Comparison of ENCODE assay signal across 8 mouse cellular contexts in the genomic region with DNA sequence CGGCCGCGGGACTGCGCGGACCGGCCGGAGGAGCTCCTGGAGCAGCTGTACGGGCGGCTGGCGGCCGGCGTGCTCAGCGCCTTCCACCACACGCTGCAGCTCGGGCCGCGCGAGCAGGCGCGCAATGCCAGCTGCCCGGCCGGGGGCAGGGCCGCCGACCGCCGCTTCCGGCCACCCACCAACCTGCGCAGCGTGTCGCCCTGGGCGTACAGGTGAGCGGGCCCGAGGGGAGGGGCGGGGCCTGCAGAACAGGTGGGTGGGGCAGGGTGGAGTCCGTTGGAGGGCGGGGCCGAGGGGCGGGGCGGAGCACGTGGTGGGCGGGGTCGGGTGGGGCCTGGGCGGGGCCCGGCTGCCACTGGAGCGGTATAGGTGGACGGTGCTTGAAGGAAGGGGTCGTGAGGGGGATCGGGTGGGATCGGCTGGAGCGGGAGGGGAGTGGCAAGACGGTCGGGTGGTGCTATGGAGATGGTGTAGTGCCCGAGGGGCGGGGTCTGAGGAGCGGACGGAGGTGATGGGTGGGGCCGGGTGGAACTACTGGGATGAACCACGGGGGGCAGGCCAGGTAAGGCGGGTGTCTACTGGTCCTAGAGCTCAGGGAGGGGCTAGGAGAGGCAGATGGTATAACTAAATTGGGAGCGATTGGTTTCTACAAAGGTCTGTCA. TPM values are rescaled to one million over a fixed set of nuclear protein-coding genes. Genes with fewer than 3 reads are reported as not detected.
DNase-seq lines count a peak whose midpoint lies in the region; ATAC-seq and TF ChIP-seq lines count a peak whose summit lies in the region.

No protein-coding gene starts in this region.

- no peaks in the 10 kb centered on the region for H3K79me2 ChIP-seq in liver, adult 2 months (ENCODE audit: control insufficient read depth, insufficient read depth, low read length)

- H3K9me3 ChIP-seq in embryonic facial prominence, embryonic 11.5 days (replicated peaks; ENCODE audit: control insufficient read depth, low read length), result no peaks in the 10 kb centered on the region
- H3K9me3 ChIP-seq in heart, embryonic 10.5 days, result no peaks in the 10 kb centered on the region
- H3K9me3 ChIP-seq in kidney, embryonic 15.5 days (replicated peaks), result no peaks in the 10 kb centered on the region
- H3K9me3 ChIP-seq in midbrain, postnatal 0 days (ENCODE audit: low read length), result no peaks in the 10 kb centered on the region

- H3K4me3 ChIP-seq in embryonic facial prominence, embryonic 11.5 days (ENCODE audit: low read depth, low read length), result peak overlapping the region; percentile 72
- peak overlapping the region; percentile 92 for H3K4me3 ChIP-seq in heart, embryonic 10.5 days
- peak overlapping the region; percentile 82 for H3K4me3 ChIP-seq in kidney, embryonic 15.5 days (replicated peaks)
- H3K4me3 ChIP-seq in liver, adult 2 months (ENCODE audit: insufficient read depth, low read depth, low read length), result peak overlapping the region; percentile 62
- H3K4me3 ChIP-seq in midbrain, postnatal 0 days (ENCODE audit: low read depth, low read length), result peak overlapping the region; percentile 81

- ATAC-seq in embryonic facial prominence, embryonic 11.5 days (replicated peaks; ENCODE audit: insufficient number of reproducible peaks, low FRiP score, low TSS enrichment, low read depth), result peak; percentile 87
- ATAC-seq in kidney, embryonic 15.5 days (replicated peaks; ENCODE audit: low FRiP score), result peak; percentile 93
- peak; percentile 82 for ATAC-seq in midbrain, postnatal 0 days (ENCODE audit: low FRiP score)

- H3K36me3 ChIP-seq in embryonic facial prominence, embryonic 11.5 days (replicated peaks; ENCODE audit: control insufficient read depth, insufficient read depth, low read depth, low read length), result no peaks in the 10 kb centered on the region
- H3K36me3 ChIP-seq in heart, embryonic 10.5 days, result no peaks in the 10 kb centered on the region
- H3K36me3 ChIP-seq in kidney, embryonic 15.5 days, result no peaks in the 10 kb centered on the region
- H3K36me3 ChIP-seq in liver, adult 2 months (ENCODE audit: control insufficient read depth, insufficient read depth, low read length), result no peaks in the 10 kb centered on the region
- no peaks in the 10 kb centered on the region for H3K36me3 ChIP-seq in midbrain, postnatal 0 days (ENCODE audit: insufficient read depth, low read length)

- peak; percentile 69 to 73 for DNase-seq in urinary bladder, adult 18-20 months (ENCODE audit: low spot score in 2 of 2)
- DNase-seq in urinary bladder, postnatal 10 days (ENCODE audit: low spot score), result no peak
- DNase-seq in embryonic facial prominence, embryonic 11.5 days (ENCODE audit: low spot score), result peak; percentile 56
- DNase-seq in heart, embryonic 10.5 days (ENCODE audit: low spot score), result peak; percentile 86
- DNase-seq in liver, adult 2 months (ENCODE audit: extremely low read depth, low read depth, low spot score), result no peak
- peak; percentile 55 for DNase-seq in midbrain, postnatal 0 days (ENCODE audit: low spot score)
- peak; percentile 35 to 77 for DNase-seq in spleen, postnatal 4 days (ENCODE audit: low spot score in 2 of 2)

- H3K4me2 ChIP-seq in embryonic facial prominence, embryonic 11.5 days (ENCODE audit: low read depth, low read length), result peak overlapping the region; percentile 95
- peak overlapping the region; percentile 96 for H3K4me2 ChIP-seq in kidney, embryonic 15.5 days
- H3K4me2 ChIP-seq in midbrain, postnatal 0 days (ENCODE audit: low read depth, low read length, poor library complexity, severe bottlenecking), result peak overlapping the region; percentile 82

- H3K27me3 ChIP-seq in embryonic facial prominence, embryonic 11.5 days (ENCODE audit: control insufficient read depth, insufficient read depth, low read length), result peaks cover 12% of the 10 kb centered on the region
- peaks cover 59% of the 10 kb centered on the region for H3K27me3 ChIP-seq in heart, embryonic 10.5 days (ENCODE audit: insufficient read depth, poor library complexity, severe bottlenecking)
- H3K27me3 ChIP-seq in kidney, embryonic 15.5 days, result peaks cover 14% of the 10 kb centered on the region; the same call in 1 of the 2 replicates
- H3K27me3 ChIP-seq in liver, adult 2 months (ENCODE audit: control insufficient read depth, insufficient read depth, low read length), result peaks cover 9% of the 10 kb centered on the region
- no peaks in the 10 kb centered on the region for H3K27me3 ChIP-seq in midbrain, postnatal 0 days (ENCODE audit: insufficient read depth, low read length)

- WGBS in embryonic facial prominence, embryonic 11.5 days, result under 1% methylated on average over 52 of the region's 60 CpGs
- WGBS in heart, embryonic 10.5 days, result under 1% methylated on average over 53 of the region's 60 CpGs
- WGBS in kidney, embryonic 15.5 days, result 1% methylated on average over 60 of the region's 60 CpGs
- 4% methylated on average over 59 of the region's 60 CpGs for WGBS in liver, adult 2 months
- WGBS in midbrain, postnatal 0 days, result 1% methylated on average over 34 of the region's 60 CpGs

- peak overlapping the region; percentile 58 for H3K9ac ChIP-seq in embryonic facial prominence, embryonic 11.5 days (replicated peaks; ENCODE audit: low read length)
- peak overlapping the region; percentile 66 for H3K9ac ChIP-seq in kidney, embryonic 15.5 days
- no peak overlapping the region; the same call in 1 of the 2 replicates for H3K9ac ChIP-seq in liver, adult 2 months (ENCODE audit: low read depth, low read length)
- H3K9ac ChIP-seq in midbrain, postnatal 0 days (replicated peaks; ENCODE audit: low read length, poor library complexity, severe bottlenecking), result peak overlapping the region; percentile 90

- TF ChIP-seq CTCF in liver, adult 2 months (IDR thresholded peaks at IDR 0.05; ENCODE audit: low read depth, low read length), result no peak
- peak; percentile 24; the same call in 1 of the 2 replicates for TF ChIP-seq CTCF in midbrain, postnatal 0 days (IDR thresholded peaks at IDR 0.05)

- no peaks in the 10 kb centered on the region for H3K4me1 ChIP-seq in embryonic facial prominence, embryonic 11.5 days (ENCODE audit: control insufficient read depth, insufficient read depth, low read length)
- H3K4me1 ChIP-seq in heart, embryonic 10.5 days, result peaks cover 18% of the 10 kb centered on the region
- H3K4me1 ChIP-seq in kidney, embryonic 15.5 days, result peaks cover 23% of the 10 kb centered on the region
- H3K4me1 ChIP-seq in liver, adult 2 months (ENCODE audit: control insufficient read depth, insufficient read depth, low read length), result peaks cover 7% of the 10 kb centered on the region
- H3K4me1 ChIP-seq in midbrain, postnatal 0 days (ENCODE audit: insufficient read depth, low read length), result no peaks in the 10 kb centered on the region; the same call in 1 of the 2 replicates

- no peak overlapping the region for H3K27ac ChIP-seq in embryonic facial prominence, embryonic 11.5 days (replicated peaks; ENCODE audit: low read depth, low read length)
- H3K27ac ChIP-seq in heart, embryonic 10.5 days, result peak overlapping the region; percentile 79
- H3K27ac ChIP-seq in kidney, embryonic 15.5 days, result peak overlapping the region; percentile 30; the same call in 1 of the 2 replicates
- H3K27ac ChIP-seq in liver, adult 2 months (replicated peaks; ENCODE audit: insufficient read depth, low read depth, low read length), result no peak overlapping the region
- peak overlapping the region; percentile 76 for H3K27ac ChIP-seq in midbrain, postnatal 0 days (ENCODE audit: low read depth, low read length)

- TF ChIP-seq POLR2A in liver, adult 2 months (IDR thresholded peaks at IDR 0.05; ENCODE audit: extremely low read depth, insufficient read depth, low read length), result no peak

RNA-seq across cellular contexts. Expression of a gene that starts 0.9 kb away (rescaled TPM):
- polyA plus RNA-seq in embryonic facial prominence, embryonic 11.5 days (2014; fragmentation: Nextera tagmentation; extraction: Ambion mirVana), result 0.60 and 1.6 TPM in 2 replicates
- polyA plus RNA-seq in heart, embryonic 10.5 days (2016; fragmentation: Nextera tagmentation; extraction: Ambion mirVana), result 0.55 and 1.3 TPM in 2 replicates
- 2.1 and 2.9 TPM in 2 replicates for polyA plus RNA-seq in kidney, embryonic 15.5 days (2015; fragmentation: Nextera tagmentation; extraction: Ambion mirVana)
- total RNA-seq in liver, adult 2 months (2014; rRNA removed), result not detected in 2 replicates
- polyA plus RNA-seq in liver, adult 2 months (2012; rRNA removed), result 0.17 TPM in 2 replicates
- total RNA-seq in midbrain, postnatal 0 days (2014; rRNA removed), result 40.7 and 48.2 TPM in 2 replicates
- 7.0 and 8.3 TPM in 2 replicates for polyA plus RNA-seq in midbrain, postnatal 0 days (2015; fragmentation: Nextera tagmentation; extraction: Ambion mirVana)

RNA-seq across cellular contexts. Expression of a gene that starts 45.9 kb away (rescaled TPM):
- polyA plus RNA-seq in embryonic facial prominence, embryonic 11.5 days (2014; fragmentation: Nextera tagmentation; extraction: Ambion mirVana), result 102 and 104 TPM in 2 replicates
- 82.8 and 93.8 TPM in 2 replicates for polyA plus RNA-seq in heart, embryonic 10.5 days (2016; fragmentation: Nextera tagmentation; extraction: Ambion mirVana)
- 82.3 and 89.2 TPM in 2 replicates for polyA plus RNA-seq in kidney, embryonic 15.5 days (2015; fragmentation: Nextera tagmentation; extraction: Ambion mirVana)
- 11.6 and 11.7 TPM in 2 replicates for total RNA-seq in liver, adult 2 months (2014; rRNA removed)
- polyA plus RNA-seq in liver, adult 2 months (2012; rRNA removed), result 5.6 and 6.2 TPM in 2 replicates
- total RNA-seq in midbrain, postnatal 0 days (2014; rRNA removed), result 26.2 and 39.2 TPM in 2 replicates
- 63.8 and 73.7 TPM in 2 replicates for polyA plus RNA-seq in midbrain, postnatal 0 days (2015; fragmentation: Nextera tagmentation; extraction: Ambion mirVana)

Comparison
In these comparisons a context has a peak if more than half of its experiments do, and no peak if none do; other contexts are left out.
1. DNase-seq: peak in urinary bladder, adult 18-20 months (2 of 2), embryonic facial prominence, embryonic 11.5 days (single experiment), heart, embryonic 10.5 days (single experiment), midbrain, postnatal 0 days (single experiment) and spleen, postnatal 4 days (2 of 2); none in urinary bladder, postnatal 10 days (single experiment) and liver, adult 2 months (single experiment).
2. H3K27ac ChIP-seq: peak in heart, embryonic 10.5 days (single experiment), kidney, embryonic 15.5 days (single experiment) and midbrain, postnatal 0 days (single experiment); none in embryonic facial prominence, embryonic 11.5 days (single experiment) and liver, adult 2 months (single experiment).
3. Peak in every context shown above with its lines, with median percentiles within 50 percentile points of each other: ATAC-seq, H3K4me2 ChIP-seq and H3K4me3 ChIP-seq.